Mouse (Mus musculus) frontal cortex, adult 2 months (tissue): ENCODE measurements at regions not wholly inside any gene's neighbourhood (a gene's known extent, or its start where the extent isn't known, plus 50 kb on each side); places are given as distances from the start of the nearest gene placed in this dataset.
A peak's percentile ranks its signal among the peaks of the same experiment; 100 is the strongest.

Source experiments
- DNase-seq, 2 experiments: peaks; one replicate each; pipeline ENCODE4 v3.0.0; 2022; ENCODE audit warnings: low spot score in 1 of 2; ENCODE audit errors: extremely low spot score in 1 of 2

DNA sequence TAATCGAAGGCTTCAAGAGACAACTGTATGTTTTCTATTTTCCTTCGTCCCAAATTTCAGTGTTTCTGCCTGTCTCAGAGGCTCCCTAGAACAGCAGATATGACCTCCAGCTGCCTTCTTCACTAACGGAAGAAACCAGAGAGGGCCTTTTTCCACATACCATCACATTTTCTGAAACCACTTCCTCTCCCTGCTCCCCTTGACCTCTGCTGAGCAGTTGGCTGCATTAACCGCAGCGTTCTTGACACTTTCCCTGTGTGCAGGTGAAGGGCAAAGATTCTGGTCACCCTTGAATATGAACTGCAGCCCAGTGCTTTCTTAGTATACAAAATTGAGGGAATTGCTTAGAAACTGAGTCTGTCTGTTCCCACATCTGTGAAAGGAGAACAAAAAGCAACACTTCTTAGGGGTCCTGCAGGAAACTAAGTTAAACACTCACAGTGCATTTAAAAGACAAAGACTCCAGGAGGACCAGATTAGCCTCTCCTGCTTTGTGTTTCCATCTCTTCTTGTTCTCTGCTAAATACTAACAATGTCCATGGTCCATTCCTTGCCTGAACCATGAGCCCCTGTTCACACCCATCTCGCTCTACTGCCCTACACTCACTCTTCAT, 98.4 kb downstream of the Akap11 start:
- no peak for DNase-seq

DNA sequence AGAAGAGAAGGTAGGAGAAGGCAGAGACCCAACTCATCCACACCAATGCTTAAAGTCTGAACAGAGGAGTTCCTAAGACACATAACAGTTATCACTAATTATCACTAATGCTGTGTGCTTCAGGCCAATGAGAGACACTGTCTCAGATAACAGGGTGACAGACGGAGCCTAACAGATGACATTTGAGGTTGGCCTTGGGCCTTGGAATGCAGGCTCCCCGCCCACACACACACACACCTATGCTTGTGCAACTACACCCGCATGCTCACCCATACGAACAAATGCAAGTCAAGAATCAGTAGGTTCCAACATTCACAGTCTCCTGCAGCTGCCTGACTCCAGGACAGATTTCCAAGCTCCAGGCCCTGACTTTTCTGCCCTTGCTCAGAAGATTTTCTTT, 100.0 kb downstream of the Akap11 start:
- DNase-seq, result no peak

DNA sequence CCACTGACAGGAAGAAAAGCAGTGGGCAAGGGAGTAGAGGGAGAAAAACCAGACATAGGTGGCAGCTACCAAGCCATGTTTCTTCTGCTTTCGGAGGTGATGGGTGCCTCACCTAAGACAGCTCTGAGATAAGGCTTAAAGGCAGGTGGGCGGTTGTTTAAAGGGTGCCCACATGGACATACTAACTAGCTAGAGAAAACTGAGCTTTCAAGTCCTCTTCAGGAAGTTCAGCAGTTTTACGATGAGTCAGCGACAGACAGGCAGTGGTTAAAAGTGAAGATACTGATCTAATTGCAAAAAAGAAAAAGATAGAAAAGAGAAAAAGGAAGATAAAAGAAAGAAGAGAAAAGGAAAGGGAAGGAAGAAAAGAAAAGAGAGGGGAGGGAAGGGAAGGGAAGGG, 100.6 kb downstream of the Akap11 start:
- DNase-seq, result no peak

DNA sequence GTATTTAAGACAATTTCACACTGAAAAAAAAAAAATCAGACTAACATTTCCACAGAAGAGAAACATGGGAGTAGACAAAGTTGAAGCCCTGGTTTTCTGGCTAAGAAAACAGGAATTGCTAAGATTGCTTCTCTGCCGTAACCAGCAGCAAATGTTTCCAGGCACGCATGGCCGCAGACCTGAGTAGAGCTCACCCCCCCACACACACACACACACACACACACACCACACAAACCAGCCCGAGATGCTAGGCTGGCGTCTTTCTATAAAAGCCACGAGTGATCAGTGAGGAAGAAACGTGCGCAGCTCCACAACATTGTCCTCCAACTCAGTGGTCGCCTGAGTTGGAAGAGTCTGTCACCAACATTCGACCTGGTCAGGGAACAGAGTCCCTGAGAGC, 101.0 kb downstream of the Akap11 start:
- DNase-seq, result no peak

DNA sequence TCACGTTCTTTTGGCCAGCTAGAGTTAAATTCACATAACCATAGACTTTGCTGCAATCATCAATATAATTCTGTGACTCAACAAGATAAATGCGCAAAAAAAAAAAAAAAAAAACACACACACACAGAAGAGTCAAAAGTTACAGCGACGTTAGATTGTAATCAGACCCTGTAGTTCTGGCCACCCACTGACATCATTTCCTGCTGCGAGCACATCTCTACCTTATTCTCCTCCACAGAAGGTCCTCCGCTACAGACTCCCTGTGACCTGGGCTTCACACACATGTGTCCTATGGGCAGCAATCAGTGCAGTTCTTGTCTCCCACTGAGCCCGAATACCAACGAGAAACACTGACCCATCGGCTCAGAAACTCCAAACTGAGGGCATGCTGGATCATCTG, 101.9 kb downstream of the Akap11 start:
- no peak for DNase-seq

DNA sequence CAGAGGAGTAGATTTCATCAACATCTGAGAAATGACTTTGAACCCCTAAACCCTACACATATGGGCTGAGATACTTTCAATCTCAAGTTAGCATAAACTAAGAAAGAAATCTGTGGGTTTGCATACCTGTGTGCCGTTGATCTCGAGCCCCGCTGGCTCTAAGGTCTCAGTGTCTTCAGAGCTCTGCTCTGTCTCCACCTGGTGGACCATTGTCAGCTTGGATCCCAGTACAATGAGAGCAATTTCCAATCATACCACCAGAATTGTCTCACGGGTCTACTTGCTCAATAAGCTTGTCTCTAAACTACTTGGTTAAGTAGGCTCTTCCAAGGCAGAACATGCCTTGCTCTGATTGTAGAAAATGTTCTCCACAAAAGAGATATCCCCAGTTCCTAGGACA, 102.5 kb downstream of the Akap11 start:
- DNase-seq, result no peak

DNA sequence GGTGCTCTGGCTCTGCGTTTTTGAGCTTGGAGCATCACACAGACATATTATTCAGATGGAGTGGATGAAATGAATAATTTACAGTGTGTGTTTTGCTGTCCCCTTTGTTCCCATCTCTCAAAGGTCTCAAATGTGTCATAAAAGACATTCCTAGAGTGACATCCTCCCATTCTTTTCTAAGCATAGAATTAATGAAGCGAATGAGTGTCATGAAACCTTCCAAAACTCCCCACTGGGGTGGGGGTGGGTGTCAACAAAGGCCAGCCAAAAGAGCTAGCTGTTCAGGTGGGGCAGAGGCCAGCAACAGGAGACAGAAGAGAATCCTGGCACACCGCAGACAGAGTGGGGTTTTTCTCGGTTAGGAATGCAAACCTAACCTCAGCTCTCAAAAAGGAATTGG, 104.1 kb downstream of the Akap11 start:
- DNase-seq, result no peak

DNA sequence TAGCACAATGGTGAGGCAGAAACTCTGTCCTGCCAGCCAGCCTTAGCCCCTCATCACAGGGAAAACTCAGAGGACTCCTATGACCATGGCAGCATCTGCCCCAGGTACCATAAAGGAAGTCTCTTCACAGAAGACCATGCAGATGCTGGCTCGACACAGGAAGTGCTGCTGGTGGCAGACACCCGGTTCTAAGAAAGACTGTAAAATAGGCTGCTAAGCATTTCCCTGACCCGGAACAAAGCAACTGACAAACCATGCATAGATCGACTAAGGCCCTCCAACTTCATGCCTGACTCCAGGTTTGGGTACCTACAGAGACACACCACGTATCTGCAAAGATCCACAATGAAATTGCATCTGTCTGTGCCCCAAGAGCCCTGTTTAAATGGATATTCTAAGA, 104.7 kb downstream of the Akap11 start:
- no peak for DNase-seq

DNA sequence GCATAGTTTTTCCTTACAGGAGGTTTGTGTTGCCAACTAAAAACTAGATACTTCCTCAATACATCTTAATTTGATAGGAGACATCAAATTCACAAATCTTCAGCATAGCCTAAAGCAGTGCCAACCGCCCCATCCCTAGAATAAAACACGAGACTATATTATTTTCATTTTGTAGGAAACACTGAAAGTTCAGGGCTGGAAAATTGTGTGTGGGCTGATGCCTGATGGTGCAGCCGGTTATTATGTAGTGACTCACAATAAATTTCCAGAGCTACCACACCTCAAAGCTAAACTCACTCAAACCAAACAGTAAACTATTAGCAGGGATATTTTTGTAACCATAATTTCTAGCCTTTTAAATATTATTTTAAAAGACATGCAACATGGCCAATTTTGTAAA, 105.2 kb downstream of the Akap11 start:
- DNase-seq, result peak in 1 of 2 experiments; percentile 35

DNA sequence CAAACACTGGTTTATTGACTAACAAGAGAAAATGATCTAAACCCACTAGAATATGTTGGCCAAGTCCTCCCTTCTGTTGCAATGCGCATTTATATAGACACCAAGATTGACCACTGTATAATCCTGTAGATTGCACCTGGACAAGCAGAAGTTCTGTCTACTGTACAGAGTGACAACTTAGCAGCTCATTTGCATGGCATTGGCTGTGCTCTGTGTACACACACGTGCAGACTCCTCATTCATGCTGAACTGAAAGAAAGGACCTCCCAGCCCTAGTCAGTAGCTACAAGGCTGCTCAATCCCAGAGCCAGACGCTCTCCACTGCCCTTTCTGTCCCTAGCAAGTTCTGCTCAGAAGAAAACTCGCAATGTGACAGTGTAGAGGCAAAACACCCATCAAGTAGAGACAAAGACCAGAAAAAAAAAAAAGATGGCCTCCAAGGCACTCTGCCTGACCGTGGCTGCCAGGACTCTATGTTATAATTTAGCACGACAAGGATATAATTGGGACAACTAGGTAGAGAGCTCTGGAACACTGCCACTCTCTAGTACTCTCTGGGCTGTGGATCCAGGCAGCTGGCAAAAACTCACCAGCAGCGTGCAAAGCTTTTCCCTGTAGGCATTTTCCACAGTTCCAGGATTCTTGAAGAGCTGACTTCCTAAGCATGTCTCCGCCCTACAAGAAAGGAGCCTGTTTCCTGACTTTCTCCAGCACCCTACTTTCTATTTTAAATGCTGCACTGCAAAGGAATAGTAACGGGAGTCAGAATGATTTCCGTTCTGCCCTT, 108.2 kb downstream of the Akap11 start:
- DNase-seq, result peak; percentile 20 to 58

DNA sequence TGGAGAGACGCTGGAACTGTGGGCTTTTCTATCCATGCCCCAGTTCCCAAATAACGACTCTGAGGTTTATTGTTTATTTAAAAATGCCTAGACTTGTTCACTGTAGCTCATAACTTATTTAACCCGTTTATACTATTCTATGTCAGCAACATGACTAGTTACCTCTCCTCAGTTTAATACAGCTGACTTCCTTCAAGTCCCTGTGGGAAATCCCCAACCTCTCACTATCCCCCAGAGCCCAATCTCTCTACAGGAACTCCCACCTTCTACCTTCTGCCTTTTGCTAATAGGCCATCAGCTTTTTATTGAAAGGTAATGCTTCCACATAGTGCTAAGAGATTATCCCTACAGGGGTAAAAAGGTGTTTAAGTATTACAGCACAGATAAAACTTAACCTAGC, 109.5 kb downstream of the Akap11 start:
- DNase-seq, result no peak

DNA sequence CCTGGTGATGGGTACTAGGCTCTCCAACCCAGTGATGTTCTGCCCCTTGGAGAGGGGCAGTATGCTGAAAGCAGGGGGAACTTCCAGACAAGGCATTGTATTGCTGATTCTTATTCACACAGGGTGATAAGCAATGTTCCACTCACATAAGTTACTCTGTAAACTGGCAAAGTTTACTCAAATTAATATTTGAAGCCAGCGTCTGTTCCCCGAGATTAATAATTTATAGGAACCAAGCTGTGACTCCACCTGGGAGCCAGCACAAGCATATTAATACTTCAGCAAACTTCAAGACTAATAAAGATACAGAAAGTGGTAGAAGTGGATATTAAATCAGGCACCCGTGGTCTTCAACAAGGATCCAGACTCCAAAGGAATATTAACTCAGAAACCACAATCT, 114.0 kb downstream of the Akap11 start:
- DNase-seq, result no peak

DNA sequence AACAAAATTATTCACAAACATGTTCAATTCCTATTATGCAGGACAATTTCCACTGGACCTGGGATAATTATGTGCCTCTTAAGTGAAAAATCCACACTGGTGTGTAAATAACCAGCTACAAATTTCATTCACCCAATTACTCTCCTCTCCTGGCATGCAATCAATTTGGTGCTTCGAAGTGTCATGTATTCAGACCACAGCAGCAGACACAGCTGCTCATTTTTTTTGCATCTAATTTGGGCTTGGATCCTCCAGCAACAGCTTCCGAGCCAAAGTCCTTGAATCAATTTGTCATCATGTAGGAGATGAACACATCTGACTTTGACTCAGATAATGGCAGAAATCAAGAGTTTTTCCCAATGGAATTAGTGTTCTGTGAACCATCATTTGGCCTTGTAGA, 113.1 kb upstream of the Tnfsf11 start:
- DNase-seq, result no peak

DNA sequence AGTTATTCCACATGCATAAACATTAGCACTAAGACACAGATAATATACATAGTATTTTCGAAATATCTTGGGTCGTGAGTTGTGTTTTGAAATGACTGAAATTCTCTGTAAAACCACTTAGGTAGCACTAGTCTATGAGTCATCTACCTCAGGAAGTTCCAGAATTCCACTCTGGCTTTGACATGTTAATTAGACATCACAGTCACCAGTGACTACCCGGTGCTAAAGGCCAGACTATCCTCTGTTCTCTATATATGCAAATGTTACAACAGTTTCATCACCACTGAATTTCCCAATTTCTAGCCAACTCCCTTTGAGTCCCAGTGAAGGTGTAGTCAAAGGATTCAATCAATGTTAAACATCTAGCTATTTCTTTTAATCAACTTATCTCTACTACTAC, 112.3 kb upstream of the Tnfsf11 start:
- no peak for DNase-seq

DNA sequence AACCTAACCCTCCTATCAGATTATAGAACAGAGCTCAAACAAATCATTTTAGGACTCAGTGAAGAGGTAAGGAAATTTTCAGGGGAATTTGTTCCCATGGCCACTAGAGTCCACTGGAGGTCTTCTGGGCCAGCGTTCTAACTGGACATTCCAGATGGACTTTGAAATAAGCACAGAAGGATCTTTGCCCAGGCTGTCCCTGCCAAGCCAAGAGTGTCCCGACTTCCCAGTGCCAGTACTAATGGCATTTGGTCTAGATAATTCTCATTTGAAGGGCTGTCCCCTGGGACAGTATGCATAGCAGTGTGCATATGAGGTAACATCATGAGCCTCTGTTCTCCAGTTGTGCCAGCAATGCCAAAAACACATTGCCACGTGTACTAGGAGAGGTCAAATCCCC, 97.7 kb upstream of the Tnfsf11 start:
- DNase-seq, result no peak

DNA sequence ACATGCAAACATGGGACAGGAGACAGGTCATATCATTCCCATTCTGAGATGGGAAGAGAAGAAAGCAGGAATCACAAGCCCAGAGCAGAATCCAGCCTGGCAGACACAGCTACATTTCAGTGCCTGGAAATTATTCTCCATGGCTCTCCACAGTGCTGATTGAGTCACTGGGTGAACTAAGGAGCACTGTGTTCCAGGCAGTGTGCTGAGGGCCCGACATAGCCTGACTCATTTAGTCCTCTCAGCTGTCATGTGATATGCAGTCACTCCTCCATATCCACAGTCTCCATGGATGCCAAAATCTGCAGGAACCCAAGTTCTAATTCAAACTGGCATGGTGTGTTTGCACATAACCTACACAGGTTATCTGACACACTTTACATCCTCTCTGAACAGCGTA, 90.1 kb upstream of the Tnfsf11 start:
- DNase-seq, result no peak

DNA sequence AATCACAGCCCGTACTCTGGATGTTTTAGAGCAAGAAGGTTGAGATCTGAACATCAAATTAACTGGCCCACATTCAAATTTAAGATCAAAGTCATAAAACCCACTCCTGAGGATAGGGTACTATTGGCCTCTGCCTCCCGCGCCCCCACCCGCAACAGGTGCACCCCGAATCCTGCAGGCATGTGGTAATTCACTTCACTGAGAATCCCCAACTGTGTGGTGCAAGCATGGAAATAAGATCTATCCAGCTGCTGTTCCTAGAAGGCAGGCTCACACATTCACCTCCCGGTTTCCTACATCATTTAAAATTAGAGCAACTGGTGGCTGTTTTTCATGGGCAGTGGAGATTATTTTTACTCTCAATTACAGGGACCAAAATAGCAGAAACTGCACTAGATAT, 87.8 kb upstream of the Tnfsf11 start:
- DNase-seq, result no peak

DNA sequence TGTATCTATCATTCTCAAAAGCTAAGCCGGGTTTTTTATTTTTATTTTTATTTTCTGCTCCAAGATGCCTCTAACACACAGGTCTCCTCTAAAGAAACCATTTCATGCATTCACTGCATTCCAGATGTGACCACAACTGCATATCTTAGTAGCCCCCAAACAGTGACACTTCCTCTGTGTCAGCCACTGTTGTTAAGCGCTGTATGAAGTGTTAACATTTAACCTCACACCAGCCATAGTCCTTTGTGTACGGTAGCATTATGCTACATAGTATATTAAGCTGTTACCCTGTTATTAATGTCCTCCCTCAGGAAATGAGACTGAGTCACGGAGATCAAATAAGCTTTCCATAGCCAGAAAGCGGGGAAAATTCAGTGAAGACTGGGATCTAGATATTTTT, 79.2 kb upstream of the Tnfsf11 start:
- no peak for DNase-seq

DNA sequence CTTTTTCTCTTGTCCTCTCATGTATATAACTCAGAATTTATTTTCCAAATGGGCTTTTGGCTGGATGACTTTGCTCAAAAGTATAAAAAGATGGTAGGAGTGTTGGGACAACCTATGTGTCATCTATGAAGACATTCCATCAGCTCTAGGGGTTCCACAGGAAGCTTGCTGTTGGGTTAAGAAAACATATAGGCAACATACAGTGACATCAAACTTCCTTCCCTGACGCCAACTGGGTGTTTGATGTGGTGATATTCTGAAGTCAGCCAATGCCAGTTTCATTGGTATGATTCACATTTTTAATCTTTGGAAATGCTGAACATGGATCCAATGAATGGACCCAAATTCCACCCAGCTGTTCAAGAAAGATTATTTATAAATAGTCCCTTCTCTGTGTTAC, 76.5 kb upstream of the Tnfsf11 start:
- no peak for DNase-seq

DNA sequence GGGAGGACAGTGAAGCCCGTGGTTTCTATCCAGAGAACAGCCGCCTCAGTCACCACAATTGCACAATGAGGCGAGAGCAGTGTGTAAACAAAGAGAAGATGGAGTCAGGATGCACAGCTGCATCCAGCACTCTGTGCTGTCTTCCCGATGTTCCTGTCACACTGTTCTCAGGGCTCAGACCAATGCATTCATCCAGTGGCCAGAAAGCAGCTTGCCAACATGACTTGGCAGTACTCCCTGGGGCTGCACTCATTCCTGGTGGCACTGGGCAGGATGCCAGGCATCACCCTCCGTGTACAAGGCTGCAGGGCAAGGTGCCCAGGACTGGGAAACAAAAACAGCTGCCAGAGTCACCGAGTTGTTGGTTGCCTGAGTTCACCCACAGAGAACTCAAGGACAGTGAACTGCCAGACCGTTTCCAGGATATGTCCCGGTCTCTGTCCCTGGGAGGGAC, 75.4 kb upstream of the Tnfsf11 start:
- DNase-seq, result peak; percentile 81 to 89

DNA sequence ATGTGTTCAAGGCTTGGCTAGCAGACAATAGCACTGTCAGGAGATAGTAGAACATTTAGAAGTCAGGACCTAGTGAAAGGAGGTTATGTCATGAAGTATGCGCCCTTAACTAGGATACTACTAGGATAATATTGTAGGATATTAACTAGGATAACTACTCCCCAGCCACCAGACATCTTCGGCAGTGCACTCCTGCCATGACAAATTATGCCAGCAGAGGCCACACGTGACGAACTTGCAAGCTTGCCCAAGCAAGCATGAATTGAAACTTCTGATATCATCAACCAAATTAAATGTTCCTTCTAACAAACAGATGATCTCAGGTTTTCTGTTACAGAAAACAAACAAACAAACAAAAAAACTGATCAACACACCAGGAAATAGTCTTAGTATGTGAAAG, 72.2 kb upstream of the Tnfsf11 start:
- no peak for DNase-seq

DNA sequence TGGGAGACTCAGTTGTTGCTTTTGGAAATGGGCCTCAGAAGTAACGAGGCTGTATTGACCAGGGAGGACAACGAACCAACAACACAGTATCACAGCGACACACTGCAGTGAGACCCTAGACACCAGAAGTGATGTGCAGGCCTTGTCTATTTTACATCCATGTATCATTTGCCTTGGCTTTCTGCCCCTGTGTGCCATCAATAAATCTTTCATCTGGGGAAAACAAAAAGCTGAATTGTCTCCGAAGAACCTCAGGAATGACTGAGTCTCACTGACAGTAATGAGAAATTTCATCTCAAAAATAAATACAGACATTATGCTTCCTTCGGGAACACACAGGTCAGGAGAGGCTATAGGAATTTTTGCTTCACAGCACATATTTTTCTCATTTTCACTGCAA, 68.7 kb upstream of the Tnfsf11 start:
- no peak for DNase-seq
